Mouse (Mus musculus): ENCODE results near the gene Tacc3.

- TF ChIP-seq GATA1 (IDR thresholded peaks at IDR 0.05; ENCODE audit: borderline replicate concordance, low read length) = no peak
- TF ChIP-seq FLI1 (IDR thresholded peaks at IDR 0.05; ENCODE audit: low read length) = no peak
Measured at GRCm38 (mm10) chr5:33637606-33638350, 20.1 kb upstream of the Tacc3 start.

All from megakaryocyte, embryonic 14.5 days (primary cell).